Comparison of ENCODE assay signal across 18 mouse cellular contexts in the genomic region with DNA sequence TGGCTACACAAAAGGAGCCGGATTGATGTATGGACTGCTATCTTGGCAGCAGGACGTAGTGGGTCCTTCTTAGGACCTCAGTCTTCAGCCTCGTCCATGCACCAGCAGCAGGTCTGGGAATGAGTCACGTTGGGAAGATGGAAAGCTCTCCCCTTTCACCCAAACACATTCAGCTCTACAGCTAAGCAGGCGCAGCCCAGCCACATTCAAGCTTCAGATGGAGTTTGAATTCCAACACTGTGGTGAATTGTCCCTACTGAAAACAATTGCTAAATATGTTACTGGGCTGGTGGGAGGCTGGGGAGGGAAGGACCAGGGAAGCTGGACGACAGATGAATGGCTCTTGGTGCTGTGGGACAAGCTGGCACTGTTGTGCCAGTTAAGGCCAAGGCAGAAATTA. TPM values are rescaled to one million over a fixed set of nuclear protein-coding genes. Genes with fewer than 3 reads are reported as not detected.
DNase-seq lines count a peak whose midpoint lies in the region; ATAC-seq and TF ChIP-seq lines count a peak whose summit lies in the region.
"Had no signal": no experiment of that assay in that cellular context is flagged by ENCODE, and none has a peak within 500 bp of the region (broad histone marks: within the 10 kb centered on the region; RNA-seq: fewer than 3 reads in every experiment).

No protein-coding gene starts in this region.

- H3K36me3 ChIP-seq in erythroblast, embryonic 14.5 days (ENCODE audit: control insufficient read depth): peaks cover 89% of the 10 kb centered on the region
- no peaks in the 10 kb centered on the region for H3K36me3 ChIP-seq in heart, embryonic 13.5 days
- no peaks in the 10 kb centered on the region for H3K36me3 ChIP-seq in intestine, postnatal 0 days (ENCODE audit: control insufficient read depth, insufficient read depth)
- no peaks in the 10 kb centered on the region for H3K36me3 ChIP-seq in stomach, embryonic 16.5 days (ENCODE audit: control insufficient read depth, insufficient read depth, low read length)
- H3K36me3 ChIP-seq: embryonic facial prominence, embryonic 15.5 days; kidney, embryonic 15.5 days; midbrain, embryonic 15.5 days; stomach, embryonic 15.5 days had no signal

- peak overlapping the region; percentile 89 for H3K4me3 ChIP-seq in erythroblast, embryonic 14.5 days (replicated peaks)
- no peak overlapping the region for H3K4me3 ChIP-seq in heart, embryonic 13.5 days
- H3K4me3 ChIP-seq in intestine, postnatal 0 days (ENCODE audit: low read depth, low read length): no peak overlapping the region
- no peak overlapping the region for H3K4me3 ChIP-seq in stomach, embryonic 16.5 days (replicated peaks; ENCODE audit: low read length)
- H3K4me3 ChIP-seq: embryonic facial prominence, embryonic 15.5 days; forebrain, embryonic 13.5 days; kidney, embryonic 15.5 days; midbrain, embryonic 15.5 days; stomach, embryonic 15.5 days had no signal

- 71% methylated on average over 6 of the region's 6 CpGs for WGBS in heart, embryonic 13.5 days
- WGBS in intestine, postnatal 0 days: 82% methylated on average over 6 of the region's 6 CpGs
- 74% methylated on average over 6 of the region's 6 CpGs for WGBS in stomach, embryonic 16.5 days

- H3K27me3 ChIP-seq in erythroblast, embryonic 14.5 days (ENCODE audit: control insufficient read depth): no peaks in the 10 kb centered on the region
- 0 out of 2 replicates have a peak, but pooled peaks cover 6% of the 10 kb centered on the region for H3K27me3 ChIP-seq in heart, embryonic 13.5 days (replicated peaks)
- H3K27me3 ChIP-seq in intestine, postnatal 0 days (replicated peaks; ENCODE audit: control insufficient read depth, insufficient read depth, low read length): no peaks in the 10 kb centered on the region
- H3K27me3 ChIP-seq in stomach, embryonic 16.5 days (ENCODE audit: control insufficient read depth, insufficient read depth, low read length): no peaks in the 10 kb centered on the region
- H3K27me3 ChIP-seq: embryonic facial prominence, embryonic 15.5 days; midbrain, embryonic 15.5 days; stomach, embryonic 15.5 days had no signal

- ATAC-seq in erythroblast, adult 5-6 weeks (replicated peaks; ENCODE audit: low FRiP score, poor library complexity, severe bottlenecking): no peak
- ATAC-seq in heart, embryonic 13.5 days (ENCODE audit: extremely low read depth, insufficient number of reproducible peaks, low FRiP score, low TSS enrichment): no peak
- ATAC-seq in intestine, postnatal 0 days: no peak
- ATAC-seq in stomach, embryonic 16.5 days (ENCODE audit: insufficient read depth, low FRiP score): no peak
- ATAC-seq: forebrain, embryonic 13.5 days; hindbrain, postnatal 0 days; lung, postnatal 0 days; midbrain, embryonic 15.5 days had no signal

- H3K9me3 ChIP-seq in erythroblast, embryonic 14.5 days (ENCODE audit: control insufficient read depth, low read length): no peaks in the 10 kb centered on the region
- H3K9me3 ChIP-seq in heart, embryonic 13.5 days: no peaks in the 10 kb centered on the region
- no peaks in the 10 kb centered on the region for H3K9me3 ChIP-seq in intestine, postnatal 0 days (ENCODE audit: control insufficient read depth)
- no peaks in the 10 kb centered on the region for H3K9me3 ChIP-seq in stomach, embryonic 16.5 days (replicated peaks; ENCODE audit: control insufficient read depth, low read length)
- H3K9me3 ChIP-seq: embryonic facial prominence, embryonic 15.5 days; forebrain, embryonic 13.5 days; kidney, embryonic 15.5 days; midbrain, embryonic 15.5 days; stomach, embryonic 15.5 days had no signal

- DNase-seq in heart, postnatal 10 days: no peak
- DNase-seq in right cerebral cortex, postnatal 4 days: no peak
- no peak for DNase-seq in spleen, postnatal 10 days (ENCODE audit: low spot score in 2 of 2)
- DNase-seq: cerebellum, postnatal 10 days; retina, postnatal 1 day; thymus, postnatal 14 days had no signal

- no peak for TF ChIP-seq CTCF in intestine, postnatal 0 days (IDR thresholded peaks at IDR 0.05; ENCODE audit: low read depth)

- H3K4me1 ChIP-seq in erythroblast, embryonic 14.5 days (ENCODE audit: control insufficient read depth): peaks cover 92% of the 10 kb centered on the region
- H3K4me1 ChIP-seq in heart, embryonic 13.5 days: peaks cover 48% of the 10 kb centered on the region
- peaks cover 11% of the 10 kb centered on the region; the same call in 1 of the 2 replicates for H3K4me1 ChIP-seq in intestine, postnatal 0 days (replicated peaks; ENCODE audit: control insufficient read depth, insufficient read depth, low read length)
- peaks cover 30% of the 10 kb centered on the region for H3K4me1 ChIP-seq in stomach, embryonic 16.5 days (ENCODE audit: control insufficient read depth, insufficient read depth, low read length)

- intact Hi-C loops in heart, postnatal 10 days (cut with DNase I): no loop called here

- H3K4me2 ChIP-seq in heart, embryonic 13.5 days: peak overlapping the region; percentile 13; the same call in 1 of the 2 replicates
- H3K4me2 ChIP-seq in intestine, postnatal 0 days (replicated peaks; ENCODE audit: low read depth): no peak overlapping the region
- no peak overlapping the region for H3K4me2 ChIP-seq in stomach, embryonic 16.5 days (ENCODE audit: low read depth, low read length)
- H3K4me2 ChIP-seq: embryonic facial prominence, embryonic 15.5 days; forebrain, embryonic 13.5 days; kidney, embryonic 15.5 days; midbrain, embryonic 15.5 days; stomach, embryonic 15.5 days had no signal

- H3K27ac ChIP-seq in heart, embryonic 13.5 days (replicated peaks): no peak overlapping the region
- peak overlapping the region; percentile 60 for H3K27ac ChIP-seq in intestine, postnatal 0 days (ENCODE audit: low read depth, low read length)
- H3K27ac ChIP-seq in stomach, embryonic 16.5 days (ENCODE audit: low read length): 0 out of 2 replicates have a peak overlapping the region, but pooled peaks have one; percentile 22
- H3K27ac ChIP-seq: embryonic facial prominence, embryonic 15.5 days; forebrain, embryonic 13.5 days; hindbrain, postnatal 0 days; kidney, embryonic 15.5 days; midbrain, embryonic 15.5 days; stomach, embryonic 15.5 days had no signal

- H3K9ac ChIP-seq in heart, embryonic 13.5 days: no peak overlapping the region
- no peak overlapping the region for H3K9ac ChIP-seq in intestine, postnatal 0 days (ENCODE audit: low read depth, low read length)
- no peak overlapping the region for H3K9ac ChIP-seq in stomach, embryonic 16.5 days (ENCODE audit: low read length)
- H3K9ac ChIP-seq: embryonic facial prominence, embryonic 15.5 days; forebrain, embryonic 13.5 days; kidney, embryonic 15.5 days; midbrain, embryonic 15.5 days; stomach, embryonic 15.5 days had no signal

RNA-seq across cellular contexts. Expression of a gene that starts 5.1 kb away (rescaled TPM):
- polyA plus RNA-seq in erythroblast, embryonic 14.5 days (2012): 58.2 and 125 TPM in 2 replicates
- 84.0 and 95.1 TPM in 2 replicates for total RNA-seq in erythroblast, adult 5-6 weeks (2015; ENCODE audit: low replicate concordance)
- total RNA-seq in erythroblast, adult 5-6 weeks (2017; ENCODE audit: low replicate concordance): 132 and 152 TPM in 2 replicates
- polyA plus RNA-seq in heart, embryonic 13.5 days (2015; fragmentation: Nextera tagmentation; extraction: Ambion mirVana): 120 and 145 TPM in 2 replicates
- 100 to 1,000 TPM; 191 to 207 TPM for total RNA-seq in heart, postnatal 10 days (2021)
- polyA plus RNA-seq in intestine, postnatal 0 days (2015; fragmentation: Nextera tagmentation; extraction: Ambion mirVana): 305 and 323 TPM in 2 replicates
- polyA plus RNA-seq in stomach, embryonic 16.5 days (2015; fragmentation: Nextera tagmentation; extraction: Ambion mirVana): 212 and 275 TPM in 2 replicates

RNA-seq across cellular contexts. Expression of a gene that starts 38.8 kb away (rescaled TPM):
- 2.2 and 2.6 TPM in 2 replicates for polyA plus RNA-seq in erythroblast, embryonic 14.5 days (2012)
- total RNA-seq in erythroblast, adult 5-6 weeks (2015; ENCODE audit: low replicate concordance): 4.6 and 9.2 TPM in 2 replicates
- 11.1 and 11.6 TPM in 2 replicates for total RNA-seq in erythroblast, adult 5-6 weeks (2017; ENCODE audit: low replicate concordance)
- 28.0 and 28.4 TPM in 2 replicates for polyA plus RNA-seq in heart, embryonic 13.5 days (2015; fragmentation: Nextera tagmentation; extraction: Ambion mirVana)
- 10 to 100 TPM; 29.1 to 34.2 TPM for total RNA-seq in heart, postnatal 10 days (2021)
- polyA plus RNA-seq in intestine, postnatal 0 days (2015; fragmentation: Nextera tagmentation; extraction: Ambion mirVana): 185 and 214 TPM in 2 replicates
- polyA plus RNA-seq in stomach, embryonic 16.5 days (2015; fragmentation: Nextera tagmentation; extraction: Ambion mirVana): 84.8 and 85.6 TPM in 2 replicates
